25 mouse cellular contexts compared by ENCODE assay signal in genomic region chr2:77037211-77037610, GRCm38 (mm10).
"Had no signal": no experiment of that assay in that cellular context is flagged by ENCODE, and none has a peak within 500 bp of the region (broad histone marks: within the 10 kb centered on the region; RNA-seq: fewer than 3 reads in every experiment).

No protein-coding gene starts in this region.

- H3K4me2 ChIP-seq: heart, embryonic 13.5 days; heart, embryonic 15.5 days; hindbrain, embryonic 13.5 days; hindbrain, embryonic 15.5 days; kidney, embryonic 15.5 days; limb, embryonic 13.5 days; limb, embryonic 15.5 days; liver, embryonic 12.5 days had no signal

- H3K4me3 ChIP-seq: heart, embryonic 10.5 days; heart, embryonic 13.5 days; heart, embryonic 15.5 days; hindbrain, embryonic 13.5 days; hindbrain, embryonic 15.5 days; kidney, embryonic 15.5 days; limb, embryonic 13.5 days; limb, embryonic 15.5 days; liver, embryonic 12.5 days had no signal

- H3K27ac ChIP-seq: heart, embryonic 10.5 days; heart, embryonic 15.5 days; hindbrain, embryonic 13.5 days; hindbrain, embryonic 15.5 days; hindbrain, postnatal 0 days; kidney, embryonic 15.5 days; kidney, postnatal 0 days; limb, embryonic 13.5 days; limb, embryonic 15.5 days; liver, embryonic 12.5 days; liver, embryonic 14.5 days had no signal

- H3K9ac ChIP-seq: heart, embryonic 13.5 days; heart, embryonic 15.5 days; hindbrain, embryonic 13.5 days; hindbrain, embryonic 15.5 days; kidney, embryonic 15.5 days; limb, embryonic 13.5 days; limb, embryonic 15.5 days; liver, embryonic 12.5 days; liver, embryonic 14.5 days had no signal

- H3K4me1 ChIP-seq: heart, embryonic 10.5 days; hindbrain, embryonic 13.5 days; hindbrain, embryonic 15.5 days; kidney, embryonic 15.5 days; limb, embryonic 13.5 days; limb, embryonic 15.5 days; liver, embryonic 12.5 days had no signal

- DNase-seq: heart, adult 18-20 months; heart, postnatal 14 days; heart, postnatal 36 days; kidney, adult 11 months; kidney, adult 2 months; kidney, adult 9 months; kidney, postnatal 14 days; kidney, postnatal 36 days; layer of hippocampus, adult 9-11 months; layer of hippocampus, postnatal 36 days; left cerebral cortex, postnatal 4 days had no signal

- H3K27me3 ChIP-seq: heart, embryonic 13.5 days; heart, embryonic 15.5 days; hindbrain, embryonic 13.5 days; hindbrain, embryonic 15.5 days; kidney, embryonic 15.5 days; limb, embryonic 13.5 days; limb, embryonic 15.5 days; liver, embryonic 12.5 days had no signal

- H3K9me3 ChIP-seq: heart, embryonic 10.5 days; heart, embryonic 13.5 days; heart, embryonic 15.5 days; hindbrain, embryonic 13.5 days; hindbrain, embryonic 15.5 days; kidney, embryonic 15.5 days; limb, embryonic 13.5 days; limb, embryonic 15.5 days; liver, embryonic 12.5 days had no signal

- ATAC-seq: forebrain, embryonic 16.5 days; hindbrain, postnatal 0 days; intestine, embryonic 16.5 days; liver, embryonic 12.5 days had no signal

- H3K36me3 ChIP-seq: hindbrain, embryonic 13.5 days; hindbrain, embryonic 15.5 days; kidney, embryonic 15.5 days; limb, embryonic 13.5 days; limb, embryonic 15.5 days; liver, embryonic 12.5 days had no signal
